Mouse (Mus musculus) forelimb bud, embryonic 11.5 days (tissue): ENCODE results near the gene F11r.

Experiments
- DNase-seq: peaks from one replicate; pipeline ENCODE4 v3.0.0-alpha.2; 2012; ENCODE audit warnings: low read depth, low spot score

Gene F11r

DNA sequence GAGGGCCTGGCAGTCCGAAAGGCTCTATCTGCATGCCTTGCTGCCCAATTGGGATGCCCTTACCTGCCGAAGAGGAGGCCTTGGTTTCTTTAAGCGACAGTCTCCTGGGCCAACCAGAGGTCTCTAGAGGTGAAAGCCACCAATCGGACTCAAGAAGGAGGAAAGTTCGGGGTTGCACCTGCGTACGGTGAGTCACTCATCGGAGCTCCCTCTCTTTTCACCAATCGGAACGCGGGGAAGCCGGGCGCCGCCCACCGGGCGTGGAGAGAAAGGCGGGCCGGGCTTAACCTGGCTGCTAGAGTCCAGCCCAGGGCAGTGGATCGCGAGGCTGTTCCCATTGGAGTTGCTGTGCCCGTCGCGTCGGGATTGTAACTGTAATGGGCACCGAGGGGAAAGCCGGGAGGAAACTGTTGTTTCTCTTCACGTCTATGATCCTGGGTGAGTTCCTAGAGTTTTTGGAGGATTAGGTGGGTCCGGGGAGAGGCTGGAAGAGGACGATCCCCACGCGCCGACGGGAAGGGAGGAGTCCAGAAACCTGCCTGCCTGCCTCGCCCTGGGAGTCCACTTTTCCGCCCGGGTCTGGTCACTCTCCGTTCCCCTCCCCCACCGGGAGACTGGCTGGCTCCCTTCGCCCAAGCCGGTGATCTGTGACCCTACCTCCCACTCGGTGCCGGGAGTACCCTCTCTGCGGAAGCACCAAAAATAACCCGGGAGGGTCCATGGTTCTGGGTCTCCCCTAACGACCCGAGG is at the start of gene F11r:
F11r (plus strand) TSS at position 272 of the 750 bp plus-strand sequence.
- DNase-seq = peak; percentile 63

DNA sequence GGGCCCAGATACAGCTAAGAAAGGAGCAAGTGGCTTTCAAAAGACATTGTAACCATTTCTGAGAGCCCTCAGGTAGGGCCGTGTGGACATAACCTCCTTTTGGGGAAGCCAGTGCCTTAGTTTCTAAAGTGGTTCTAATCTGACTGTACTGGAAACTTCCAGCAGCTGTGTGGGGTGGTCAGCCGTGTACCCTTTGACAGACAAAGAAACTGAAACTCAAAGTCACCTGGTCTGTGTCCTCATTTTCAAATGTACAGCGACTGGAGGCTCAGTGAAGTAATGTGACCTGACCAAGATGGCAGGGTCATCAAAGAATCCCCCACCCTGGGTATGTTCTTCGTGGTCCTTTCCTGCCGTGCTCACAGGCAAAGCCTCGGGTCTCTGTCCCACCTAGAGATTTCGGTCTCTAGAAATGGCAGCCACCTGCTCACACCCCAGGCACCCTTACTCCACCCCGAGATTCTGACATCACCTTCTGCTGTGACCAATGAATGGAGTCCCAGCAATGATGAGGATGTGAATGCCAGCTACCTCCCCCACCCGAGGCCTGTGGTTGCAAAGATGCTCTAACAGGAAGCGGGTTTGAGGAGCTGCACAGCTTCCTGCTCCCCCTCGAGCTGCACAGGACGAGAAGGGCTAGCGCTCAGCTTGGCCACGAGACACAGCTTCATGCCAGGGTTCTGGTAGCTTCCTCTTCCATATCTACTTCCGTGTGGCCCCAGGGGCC is 48.8 kb upstream of the F11r start, which contains the start of gene Arhgap30:
Arhgap30 (plus strand) TSS at position 579 of the 727 bp plus-strand sequence.
- no peak for DNase-seq

DNA sequence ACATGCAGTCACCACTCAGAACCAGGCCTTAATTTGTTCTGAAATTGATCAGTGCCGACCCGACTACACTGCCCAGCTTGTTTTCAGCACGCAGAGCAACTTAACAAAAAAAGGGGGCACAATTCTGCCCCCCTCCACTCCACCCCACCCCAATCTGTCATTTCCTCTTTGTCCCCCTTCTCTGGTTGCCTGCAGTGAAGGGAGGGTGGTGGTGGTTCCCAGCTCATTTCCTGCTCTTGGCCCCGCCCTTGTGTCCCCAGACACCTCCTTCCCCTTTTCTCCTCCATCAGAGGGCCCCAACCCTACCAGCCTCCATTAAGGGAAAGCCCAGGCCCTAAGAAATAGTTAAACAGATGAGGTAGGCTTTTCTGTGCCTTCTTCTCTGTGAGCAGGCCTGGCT is 47.2 kb upstream of the F11r start:
- no peak for DNase-seq

DNA sequence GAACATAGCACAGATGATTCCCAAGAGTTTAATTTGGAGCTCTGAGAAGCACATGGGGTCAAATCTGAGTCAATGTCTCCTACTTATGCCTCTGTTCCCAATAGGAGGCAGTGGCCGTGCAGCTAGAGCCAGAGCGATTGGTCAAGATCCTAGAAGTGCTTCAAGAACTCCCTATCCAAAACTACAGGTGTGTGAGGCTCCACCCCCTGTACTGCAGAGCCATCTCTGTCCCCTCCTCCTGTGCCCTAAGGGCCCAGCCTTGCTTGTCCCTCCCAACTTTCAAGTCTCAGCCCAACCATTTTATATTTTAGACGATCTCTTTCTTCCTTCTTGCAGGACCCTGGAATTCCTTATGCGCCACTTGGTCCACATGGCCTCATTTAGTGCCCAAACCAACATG is 35.5 kb upstream of the F11r start:
- no peak for DNase-seq

DNA sequence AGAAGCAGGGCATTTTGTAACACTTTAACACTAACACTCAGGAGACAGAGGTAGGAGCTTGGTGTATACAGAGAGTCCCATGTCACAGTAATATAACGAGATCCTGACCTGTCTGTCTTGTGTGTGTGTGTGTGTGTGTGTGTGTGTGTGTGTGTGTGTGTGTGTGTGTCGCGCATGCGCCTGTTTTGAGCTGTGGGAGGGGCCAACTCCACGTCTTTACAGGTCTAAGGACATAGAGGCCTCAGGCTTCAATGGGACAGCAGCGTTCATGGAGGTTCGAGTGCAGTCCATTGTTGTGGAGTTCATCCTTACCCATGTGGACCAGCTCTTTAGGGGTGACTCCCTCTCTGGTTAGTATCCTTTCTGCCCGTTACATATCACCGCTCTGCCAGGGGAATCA is 34.3 kb upstream of the F11r start:
- no peak for DNase-seq

DNA sequence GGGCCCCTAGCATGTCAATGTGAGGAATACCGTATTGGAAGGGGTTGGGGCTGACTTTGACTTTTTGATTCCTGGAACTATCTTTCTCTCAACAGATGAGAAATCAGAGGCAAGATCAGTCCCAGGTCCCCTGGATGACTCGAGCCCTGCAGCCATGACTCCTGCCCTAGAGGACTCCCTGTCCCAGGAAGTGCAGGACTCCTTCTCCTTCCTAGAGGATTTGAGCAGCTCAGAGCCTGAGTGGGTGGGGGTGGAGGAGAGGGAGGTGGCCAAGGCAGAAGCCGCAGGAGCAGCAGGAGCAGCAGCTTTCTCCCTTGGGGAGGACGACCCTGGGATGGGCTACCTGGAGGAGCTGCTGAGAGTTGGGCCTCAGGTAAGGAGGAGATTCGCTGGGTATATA is 30.1 kb upstream of the F11r start:
- no peak for DNase-seq

DNA sequence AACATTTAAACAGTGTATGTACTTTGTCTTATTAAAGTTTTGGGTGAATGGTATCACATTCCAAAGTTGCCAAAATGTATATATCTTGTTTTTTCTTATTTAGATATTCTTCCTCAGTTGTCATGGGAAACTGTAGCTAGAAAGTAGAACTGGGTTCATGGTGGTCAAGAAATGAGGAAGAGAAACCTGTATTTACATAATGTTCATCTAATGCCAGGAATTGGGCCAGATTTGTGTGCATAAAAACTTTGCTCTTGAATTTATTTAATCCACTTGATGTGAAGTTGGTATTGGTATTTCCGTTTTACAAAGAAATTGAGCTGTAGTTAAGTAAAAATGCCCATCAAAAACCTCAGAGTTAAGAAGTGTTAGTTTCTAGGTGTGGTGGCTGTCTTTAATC is 27.1 kb upstream of the F11r start:
- no peak for DNase-seq

DNA sequence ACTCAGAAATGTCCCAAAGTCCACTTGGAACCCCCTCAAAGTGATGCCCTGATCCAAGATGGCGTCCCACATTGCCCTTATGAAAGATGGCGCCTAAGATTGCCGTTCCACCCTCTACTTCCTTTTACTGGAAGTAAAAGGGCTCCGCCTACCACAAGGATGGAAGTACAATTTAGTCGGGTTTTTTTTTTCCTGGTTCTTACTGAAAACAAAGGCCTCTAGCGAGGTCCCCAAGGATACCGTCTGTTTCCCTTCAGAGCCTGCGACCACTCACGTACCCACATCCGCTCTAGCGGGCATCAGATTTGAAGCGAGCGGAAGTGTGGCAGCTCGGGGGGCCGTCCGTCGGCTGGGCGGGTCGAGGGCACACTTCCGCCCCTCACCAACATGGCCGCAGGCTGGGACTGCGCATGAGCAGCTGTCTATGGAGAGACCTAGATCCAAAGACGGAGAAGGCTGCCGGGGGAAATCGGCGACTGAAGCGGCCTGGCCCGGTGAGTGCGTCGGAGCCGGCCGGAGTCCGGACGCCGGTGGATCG is 26.3 kb upstream of the F11r start, which contains the start of gene Usf1:
Usf1 (plus strand) TSS at position 367 of the 538 bp plus-strand sequence.
- DNase-seq = peak; percentile 94

DNA sequence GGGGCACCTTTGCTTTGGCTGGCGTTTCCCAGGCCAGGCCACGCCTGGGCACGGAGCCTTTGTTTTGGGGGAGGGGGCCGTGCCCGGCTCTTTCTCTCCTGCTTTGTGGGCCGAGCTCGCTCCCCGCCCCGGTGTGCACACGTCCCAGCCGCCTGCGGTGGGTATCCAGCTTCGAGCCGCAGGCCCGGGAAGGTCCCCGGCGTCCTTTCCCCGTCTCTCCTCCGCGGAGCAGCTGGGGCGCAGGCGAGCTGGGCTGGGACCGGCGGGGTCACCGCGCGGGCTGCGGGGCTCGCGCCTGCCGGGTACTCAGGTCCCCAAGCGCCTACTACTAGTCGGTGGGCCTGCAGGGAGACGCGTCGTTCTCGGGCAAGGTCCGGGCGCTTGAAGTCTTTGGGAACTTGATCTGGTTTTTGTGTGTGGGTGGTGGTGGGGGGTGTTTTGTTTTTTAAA is 25.8 kb upstream of the F11r start:
- no peak for DNase-seq

DNA sequence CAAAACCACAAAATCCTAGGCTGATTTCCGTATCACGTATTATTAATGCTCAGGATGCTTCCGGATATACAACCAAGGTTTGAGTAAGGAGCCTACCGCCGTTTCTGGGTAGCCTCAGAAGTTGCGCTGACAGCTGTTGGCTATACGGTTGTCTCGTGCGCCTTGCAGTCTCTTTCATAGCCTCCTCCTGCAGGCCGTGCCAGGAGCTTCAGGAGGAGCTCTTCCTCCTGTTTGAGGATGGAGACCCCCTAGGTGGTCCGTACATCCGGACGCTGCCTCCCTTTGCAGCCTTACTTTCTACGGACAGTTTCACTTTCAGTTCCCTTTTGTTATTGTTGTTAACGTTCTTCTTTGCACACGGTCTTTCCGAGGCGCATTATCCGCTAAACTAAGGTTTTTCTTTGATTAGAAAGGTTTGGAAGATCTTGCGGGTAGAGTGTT is 25.3 kb upstream of the F11r start:
- peak; percentile 44 for DNase-seq

DNA sequence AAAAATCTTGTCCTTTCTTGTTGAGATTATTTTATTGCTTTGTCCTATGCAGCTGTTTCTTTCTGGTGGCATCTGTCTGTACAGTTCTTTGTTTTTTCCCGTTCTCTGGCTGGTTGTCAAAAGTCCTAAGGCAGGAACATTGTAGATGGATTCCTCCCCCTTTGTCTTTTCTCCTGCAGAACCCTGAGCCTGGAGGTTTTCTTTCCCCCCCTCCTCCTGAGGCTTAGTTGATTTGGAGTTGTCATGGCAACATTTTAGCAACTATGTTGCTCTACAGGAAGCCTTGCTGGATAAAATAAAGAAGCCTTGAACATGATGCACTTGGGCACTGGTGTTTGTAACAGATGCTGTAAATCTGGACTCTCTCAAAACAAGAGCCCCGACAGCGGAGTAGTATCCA is 24.9 kb upstream of the F11r start:
- peak; percentile 29 for DNase-seq

DNA sequence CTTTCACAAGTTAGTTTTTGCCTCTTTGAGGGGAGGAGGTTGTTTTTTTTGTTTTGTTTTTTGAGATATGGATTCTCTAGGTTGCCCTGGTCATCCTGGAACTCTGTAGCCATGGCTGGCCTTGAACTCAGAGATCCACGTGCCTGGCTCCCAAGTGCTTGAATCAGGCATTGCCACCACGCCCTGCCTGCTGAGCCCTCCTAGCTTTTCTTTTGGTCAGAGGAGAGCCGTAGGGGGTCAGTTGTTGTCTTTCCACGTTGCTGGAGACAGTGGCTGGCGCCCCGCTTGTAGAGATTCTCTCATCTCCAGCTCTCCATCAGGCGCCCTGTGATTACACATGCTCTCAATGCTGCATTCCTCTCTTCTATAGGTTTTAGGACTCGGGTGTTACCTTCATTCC is 23.7 kb upstream of the F11r start:
- no peak for DNase-seq

DNA sequence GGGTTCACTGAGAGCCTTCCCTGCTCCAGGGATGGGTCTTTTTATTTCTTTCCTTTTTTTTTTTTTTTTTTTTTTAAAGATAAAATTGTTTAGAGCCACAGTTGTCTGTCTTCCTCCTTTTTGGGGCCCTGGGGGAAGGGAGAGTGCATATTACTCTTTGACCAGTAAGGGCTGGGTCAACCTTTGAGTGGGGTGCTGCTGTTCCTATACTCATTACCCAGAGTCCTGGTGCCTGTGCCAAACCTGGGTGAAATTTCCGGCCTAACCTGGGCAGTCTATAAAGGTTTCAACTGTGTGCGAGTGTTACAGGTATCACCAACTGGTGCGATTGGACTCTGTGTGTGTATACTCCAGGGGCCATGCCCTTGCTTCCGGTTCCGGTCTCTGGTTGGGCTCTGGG is 18.7 kb upstream of the F11r start, which contains the start of gene Tstd1:
Tstd1 (plus strand) TSS at position 213 of the 400 bp plus-strand sequence.
- no peak for DNase-seq

DNA sequence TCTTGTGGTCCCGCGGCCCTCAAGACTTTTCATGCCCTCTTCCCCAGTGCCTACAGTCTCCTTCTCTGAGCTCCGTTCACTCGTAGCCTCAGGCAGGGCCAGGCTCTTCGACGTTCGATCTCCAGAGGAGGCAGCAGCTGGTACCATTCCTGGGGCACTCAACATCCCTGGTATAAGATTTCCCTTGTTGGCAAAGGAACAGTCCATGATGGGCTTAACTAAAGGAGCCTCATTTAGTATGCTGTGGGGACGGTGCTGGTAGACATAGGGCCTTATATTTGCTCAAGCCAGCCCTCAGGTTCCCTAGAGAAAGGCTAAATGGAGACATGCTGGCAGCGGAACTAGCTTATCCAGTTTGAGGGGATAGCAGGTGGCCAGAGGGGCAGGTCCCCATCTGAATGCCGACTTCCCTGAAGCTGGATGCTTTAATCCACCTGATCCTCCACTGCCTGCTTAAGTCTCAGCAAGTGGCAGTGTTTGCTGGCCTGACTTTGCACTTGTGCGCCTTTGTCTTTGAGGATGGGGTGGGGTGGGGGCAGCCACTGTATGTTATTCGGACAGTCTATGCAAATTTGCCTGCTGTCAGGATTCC is 17.9 kb upstream of the F11r start:
- no peak for DNase-seq

DNA sequence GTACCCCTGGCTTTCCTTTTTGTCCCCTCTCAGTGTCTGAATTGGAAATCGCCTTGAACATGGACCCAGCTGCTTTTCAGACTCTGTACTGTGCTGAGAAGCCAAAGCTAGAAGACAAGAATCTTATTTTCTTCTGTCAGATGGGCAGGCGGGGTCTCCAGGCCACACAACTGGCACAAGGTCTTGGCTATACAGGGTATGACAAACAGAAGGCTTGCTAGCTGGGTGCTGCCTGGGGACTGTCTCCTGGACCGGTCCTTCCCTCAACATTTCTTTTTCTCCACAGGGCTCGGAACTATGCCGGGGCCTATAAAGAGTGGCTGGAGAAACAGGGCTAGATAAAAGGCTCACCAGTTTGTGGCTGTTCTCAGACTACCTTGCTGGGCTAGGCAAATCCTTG is 17.4 kb upstream of the F11r start:
- no peak for DNase-seq

DNA sequence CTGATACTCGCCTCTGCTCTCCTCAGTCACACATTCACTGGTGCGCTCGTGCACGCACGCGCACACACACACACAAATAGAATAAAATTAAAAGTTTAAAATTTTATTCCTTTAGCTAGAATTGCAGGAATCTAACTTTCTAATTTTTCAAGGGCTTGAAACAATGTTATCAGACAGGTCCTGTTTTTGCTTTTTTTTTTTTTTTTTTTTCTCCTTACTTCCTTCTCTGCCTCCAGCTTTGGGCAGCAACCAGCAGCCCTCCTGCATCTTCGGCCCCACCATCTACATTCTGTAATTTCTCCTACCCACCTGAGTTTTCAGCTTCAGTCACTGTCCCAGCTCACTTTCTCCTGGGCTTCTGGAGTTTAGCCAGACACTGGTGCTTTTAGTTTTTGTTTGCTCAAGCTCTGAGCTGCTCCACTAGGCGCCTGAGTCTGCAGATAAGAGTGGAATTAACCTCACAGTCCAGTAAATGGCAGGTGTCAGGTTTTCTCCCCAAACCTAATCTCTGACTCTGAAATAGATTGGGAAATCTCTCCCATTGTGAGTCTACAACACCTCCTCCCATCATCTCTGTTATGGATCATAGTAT is 14.7 kb upstream of the F11r start:
- no peak for DNase-seq

DNA sequence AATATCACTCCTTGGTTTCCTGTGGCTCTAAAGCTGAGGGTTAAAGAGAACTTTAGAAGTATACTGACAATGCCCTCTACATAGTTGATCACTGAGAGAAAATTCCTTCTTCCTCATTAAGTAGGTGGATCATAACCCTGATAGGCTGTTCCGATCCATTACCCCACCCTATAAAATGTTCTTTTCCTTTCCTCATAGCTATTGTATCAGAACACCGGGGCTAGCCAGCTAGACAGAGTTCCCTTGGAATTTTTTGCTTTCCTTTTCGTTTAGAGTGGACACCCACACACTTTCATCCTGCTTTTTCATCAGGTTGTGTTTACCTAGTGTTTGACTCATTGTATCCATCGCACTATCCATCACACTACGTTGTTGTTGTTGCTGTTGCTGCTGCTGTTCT is 12.7 kb upstream of the F11r start:
- no peak for DNase-seq

DNA sequence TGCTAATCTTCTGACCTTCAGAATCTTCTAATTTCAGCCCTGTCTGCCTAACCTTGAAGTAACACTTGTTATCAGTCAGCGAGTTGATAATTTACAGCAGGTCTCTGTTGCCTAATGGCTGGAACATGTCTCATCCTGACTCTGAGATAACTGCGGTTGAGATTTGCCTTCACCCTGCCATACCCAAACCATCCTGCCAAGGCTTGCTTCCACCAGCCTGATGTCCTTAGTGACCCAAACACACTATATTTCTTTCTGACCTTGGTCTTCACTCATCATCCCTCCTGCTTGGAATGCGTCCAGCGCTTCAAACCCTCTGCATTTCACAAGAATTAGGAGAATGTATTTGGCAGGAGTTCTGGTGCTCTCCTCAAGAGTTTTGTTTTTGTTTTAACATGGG is 12.2 kb upstream of the F11r start:
- no peak for DNase-seq

DNA sequence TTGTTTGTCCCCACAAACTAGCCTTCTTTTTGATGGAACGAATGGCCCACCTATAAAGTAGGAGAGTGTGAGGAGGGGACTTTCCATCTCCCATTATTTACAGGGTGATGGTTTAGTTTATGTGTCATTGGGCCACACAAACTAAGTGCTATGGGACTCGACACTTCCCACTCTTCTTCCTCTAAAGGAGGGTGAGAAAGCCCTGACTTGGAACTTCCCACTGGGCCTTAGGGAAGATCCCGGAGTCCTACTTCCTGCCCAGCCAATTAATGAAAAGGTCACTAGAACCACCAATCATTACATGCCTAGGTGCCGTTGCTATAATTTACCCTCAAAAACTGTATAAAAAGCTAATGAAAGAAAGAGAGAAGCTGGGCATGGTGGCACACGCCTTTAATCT is 5.2 kb upstream of the F11r start:
- no peak for DNase-seq

DNA sequence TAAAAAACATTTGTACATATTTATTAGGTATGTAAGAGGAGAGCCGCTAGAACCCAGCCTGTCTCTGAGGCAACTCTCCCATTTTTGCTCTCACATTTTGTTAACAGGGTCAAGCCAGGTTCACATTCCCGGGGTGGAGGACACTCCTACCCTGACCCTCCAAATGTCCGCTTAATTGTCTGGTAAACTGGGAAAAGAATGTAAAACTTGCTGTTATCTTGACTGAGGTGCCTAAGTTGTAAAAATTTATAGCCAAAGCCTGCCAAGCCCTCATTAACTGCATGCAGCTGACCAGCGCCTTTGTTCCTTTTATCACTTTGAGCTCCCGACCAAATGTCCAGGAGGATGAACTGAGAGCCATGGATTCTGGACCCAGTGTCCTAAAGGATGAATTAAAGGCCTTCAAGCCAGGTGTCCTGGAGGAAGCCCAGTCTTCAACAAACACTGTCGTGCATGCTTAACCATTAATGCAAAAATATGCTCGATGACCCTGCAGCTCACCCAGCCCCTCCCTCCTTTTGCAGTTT is 2.0 kb upstream of the F11r start:
- no peak for DNase-seq

DNA sequence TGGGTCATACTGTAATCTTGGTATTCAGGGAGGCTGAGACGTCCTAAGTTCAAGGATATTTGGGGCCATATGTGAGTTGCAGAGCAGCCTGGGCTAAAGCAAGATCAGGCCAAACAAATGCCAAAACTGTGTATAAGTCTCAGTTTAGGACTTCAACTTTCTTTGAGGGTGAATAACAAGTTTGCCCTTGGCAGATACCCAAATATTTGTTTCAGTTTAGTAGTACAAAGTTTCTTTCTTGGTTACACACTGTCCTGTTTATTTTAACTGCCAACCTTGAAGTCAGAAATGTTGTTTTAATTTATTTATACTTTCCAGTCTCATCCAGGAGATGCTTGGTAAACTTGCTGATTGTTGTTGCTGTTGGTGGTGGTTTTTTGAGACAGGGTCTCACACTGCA is 1.4 kb upstream of the F11r start:
- no peak for DNase-seq
